ENCODE assay signal across 14 mouse cellular contexts in genomic region chr1:10837180-10837579, GRCm38 (mm10).
DNase-seq lines count a peak whose midpoint lies in the region; ATAC-seq and TF ChIP-seq lines count a peak whose summit lies in the region.
"Had no signal": no experiment of that assay in that cellular context is flagged by ENCODE, and none has a peak within 500 bp of the region (broad histone marks: within the 10 kb centered on the region; RNA-seq: fewer than 3 reads in every experiment).

No protein-coding gene starts in this region.

- ATAC-seq in heart, postnatal 0 days (ENCODE audit: insufficient read depth, low read depth): no peak
- no peak for ATAC-seq in heart, embryonic 11.5 days (replicated peaks; ENCODE audit: insufficient number of reproducible peaks, low FRiP score, low TSS enrichment)

- no peak overlapping the region for H3K4me3 ChIP-seq in heart, postnatal 0 days (ENCODE audit: low read depth, low read length)
- H3K4me3 ChIP-seq in heart, embryonic 11.5 days (ENCODE audit: low read depth, low read length): no peak overlapping the region
- H3K4me3 ChIP-seq: embryonic facial prominence, embryonic 12.5 days; neural tube, embryonic 13.5 days had no signal

- no peaks in the 10 kb centered on the region for H3K36me3 ChIP-seq in heart, postnatal 0 days (replicated peaks; ENCODE audit: control insufficient read depth, insufficient read depth, low read length)
- H3K36me3 ChIP-seq in heart, embryonic 11.5 days (ENCODE audit: control insufficient read depth, insufficient read depth, low read length): no peaks in the 10 kb centered on the region
- H3K36me3 ChIP-seq: embryonic facial prominence, embryonic 12.5 days; G1E; neural tube, embryonic 13.5 days had no signal

- 70% methylated on average over 2 of the region's 2 CpGs for WGBS in heart, postnatal 0 days
- 72% methylated on average over 2 of the region's 2 CpGs for WGBS in heart, embryonic 11.5 days (ENCODE audit: insufficient replicate concordance)

- TF ChIP-seq EP300 in heart, postnatal 0 days (IDR thresholded peaks at IDR 0.05; ENCODE audit: low read depth): no peak

- DNase-seq in heart, postnatal 0 days (ENCODE audit: low spot score): no peak
- peak; percentile 8 to 24 for DNase-seq in left cerebral cortex, postnatal 10 days (ENCODE audit: extremely low spot score in 1 of 2, low spot score in 2 of 2)
- DNase-seq in left cerebral cortex, adult 11 months (ENCODE audit: low spot score): no peak
- peak; percentile 21 for DNase-seq in ZHBTc4 (ENCODE audit: low read depth, low spot score)
- peak; percentile 7 to 8 for DNase-seq in right cerebral cortex, adult 2 months (ENCODE audit: low spot score in 2 of 2)
- no peak for DNase-seq in urinary bladder, adult 18-20 months (ENCODE audit: low spot score in 2 of 2)
- no peak for DNase-seq in thymus, adult 18-20 months
- DNase-seq: spleen, adult 18-20 months; thymus, postnatal 36 days had no signal

- H3K9me3 ChIP-seq in heart, postnatal 0 days (replicated peaks; ENCODE audit: control insufficient read depth, low read length): 0 out of 2 replicates have a peak, but pooled peaks cover 4% of the 10 kb centered on the region
- no peaks in the 10 kb centered on the region for H3K9me3 ChIP-seq in heart, embryonic 11.5 days (replicated peaks; ENCODE audit: control insufficient read depth, low read length)
- H3K9me3 ChIP-seq: embryonic facial prominence, embryonic 12.5 days; G1E had no signal

- H3K27ac ChIP-seq in heart, postnatal 0 days (ENCODE audit: low read depth): no peak overlapping the region
- no peak overlapping the region for H3K27ac ChIP-seq in heart, embryonic 11.5 days (ENCODE audit: low read depth, low read length)
- H3K27ac ChIP-seq: embryonic facial prominence, embryonic 12.5 days; macrophage; neural tube, embryonic 13.5 days had no signal

- intact Hi-C loops in left cerebral cortex, postnatal 10 days (cut with DNase I): loop anchor here (2.0 to 10.0 kb wide), 4 partner anchors 302 to 1998 kb away; no protein-coding TSS in a partner anchor

- no peaks in the 10 kb centered on the region for H3K27me3 ChIP-seq in heart, postnatal 0 days (ENCODE audit: control insufficient read depth, insufficient read depth, low read length)
- no peaks in the 10 kb centered on the region for H3K27me3 ChIP-seq in heart, embryonic 11.5 days (ENCODE audit: control insufficient read depth, insufficient read depth, low read length)
- H3K27me3 ChIP-seq: embryonic facial prominence, embryonic 12.5 days; neural tube, embryonic 13.5 days had no signal

- TF ChIP-seq CTCF in heart, postnatal 0 days (IDR thresholded peaks at IDR 0.05; ENCODE audit: low read depth): peak; percentile 15; the same call in 1 of the 2 replicates

- H3K9ac ChIP-seq in heart, postnatal 0 days (replicated peaks; ENCODE audit: low read depth, low read length): no peak overlapping the region
- H3K9ac ChIP-seq in heart, embryonic 11.5 days (ENCODE audit: low read depth, low read length): no peak overlapping the region
- H3K9ac ChIP-seq: embryonic facial prominence, embryonic 12.5 days; neural tube, embryonic 13.5 days had no signal

- no peaks in the 10 kb centered on the region for H3K4me1 ChIP-seq in heart, postnatal 0 days (ENCODE audit: control insufficient read depth, insufficient read depth)
- no peaks in the 10 kb centered on the region for H3K4me1 ChIP-seq in heart, embryonic 11.5 days (ENCODE audit: control insufficient read depth, insufficient read depth, low read length)
- H3K4me1 ChIP-seq: neural tube, embryonic 13.5 days had no signal

- no peak overlapping the region for H3K4me2 ChIP-seq in heart, postnatal 0 days (ENCODE audit: low read depth, low read length)
- H3K4me2 ChIP-seq in heart, embryonic 11.5 days: no peak overlapping the region
- H3K4me2 ChIP-seq: embryonic facial prominence, embryonic 12.5 days; neural tube, embryonic 13.5 days had no signal

Comparison
In these comparisons a context has a peak if more than half of its experiments do, and no peak if none do; other contexts are left out.
1. DNase-seq: peak in left cerebral cortex, postnatal 10 days (2 of 2), ZHBTc4 (single experiment) and right cerebral cortex, adult 2 months (2 of 2); none in heart, postnatal 0 days (single experiment), left cerebral cortex, adult 11 months (single experiment), urinary bladder, adult 18-20 months (0 of 2) and thymus, adult 18-20 months (0 of 2).